Mouse (Mus musculus) neural tube, embryonic 12.5 days (tissue): ENCODE data around the gene Hdac10. TPM values are rescaled to one million over a fixed set of nuclear protein-coding genes. Genes with fewer than 3 reads are reported as not detected.

Source experiments
- ATAC-seq: fragments of 200-750 bp; cut with Nextera tagmentation; 2 replicates; pipeline ENCODE4 v1.8.0; 2017; ENCODE audit warnings: low read depth, mild to moderate bottlenecking, moderate TSS enrichment, moderate library complexity; ENCODE audit not compliant: low FRiP score
- H3K27ac ChIP-seq: fragments of 300-500 bp; sonication (generic); 2 replicates; pipeline ENCODE4 v1.5.1; 2016
- H3K27me3 ChIP-seq: fragments of 300-500 bp; sonication (generic); replicated peaks from 2 replicates; pipeline ENCODE4 v1.6.1; 2016; ENCODE audit warnings: mild to moderate bottlenecking
- H3K36me3 ChIP-seq: fragments of 300-500 bp; sonication (generic); 2 replicates; pipeline ENCODE4 v1.6.1; 2016; ENCODE audit warnings: mild to moderate bottlenecking
- H3K4me1 ChIP-seq: fragments of 300-500 bp; sonication (generic); 2 replicates; pipeline ENCODE4 v1.6.1; 2016
- H3K4me2 ChIP-seq: fragments of 300-500 bp; sonication (generic); replicated peaks from 2 replicates; pipeline ENCODE4 v1.6.1; 2016; ENCODE audit warnings: mild to moderate bottlenecking
- H3K4me3 ChIP-seq: fragments of 300-500 bp; sonication (generic); 2 replicates; pipeline ENCODE4 v1.5.1; 2016
- H3K9ac ChIP-seq: fragments of 300-500 bp; sonication (generic); 2 replicates; pipeline ENCODE4 v1.6.1; 2016; ENCODE audit warnings: mild to moderate bottlenecking
- H3K9me3 ChIP-seq: fragments of 300-500 bp; sonication (generic); 2 replicates; pipeline ENCODE4 v1.6.1; 2016; ENCODE audit warnings: mild to moderate bottlenecking
- WGBS: fragments of 180-500 bp; shearing (Covaris S2); methylation state at CpG from one replicate; pipeline ENCODE4 v1.1.7; 2016; 5-methylcytosine and 5-hydroxymethylcytosine counted together
- polyA plus RNA-seq: library from polyadenylated mRNA; unstranded; fragments of >200 nt; fragmentation: Nextera tagmentation; extraction: Ambion mirVana; gene quantifications from 2 replicates; pipeline ENCODE4 v1.2.1, GENCODE M21; 2016

Hdac10 gene
- polyA plus RNA-seq = 23.6 and 25.1 TPM in 2 replicates

- H3K4me1 ChIP-seq = peaks cover 19% of the 10 kb centered on the region
- peak; percentile 90 for ATAC-seq
- peaks cover 13% of the 10 kb centered on the region for H3K36me3 ChIP-seq
- H3K4me3 ChIP-seq = peak within 1 kb of the TSS; percentile 45
- 4% methylated on average over 36 of the region's 36 CpGs for WGBS
- peak within 1 kb of the TSS; percentile 78 for H3K4me2 ChIP-seq
- H3K9ac ChIP-seq = peak within 1 kb of the TSS; percentile 66
- no peaks in the 10 kb centered on the region for H3K27me3 ChIP-seq
- H3K9me3 ChIP-seq = no peaks in the 10 kb centered on the region
- H3K27ac ChIP-seq = peak within 1 kb of the TSS; percentile 57; the same call in 1 of the 2 replicates
Observed at GRCm38 (mm10) chr15:89128382-89129350, at the start of gene Hdac10. Gene Hdac10, minus strand, starts transcription at chr15:89128700.

- H3K27me3 ChIP-seq = 0 out of 2 replicates have a peak, but pooled peaks cover 6% of the 10 kb centered on the region
- no peak for ATAC-seq
- H3K36me3 ChIP-seq = no peaks in the 10 kb centered on the region
- H3K27ac ChIP-seq = no peak overlapping the region
- H3K9ac ChIP-seq = peak overlapping the region; percentile 96; the same call in 1 of the 2 replicates
- no peak overlapping the region for H3K4me3 ChIP-seq
- peaks cover 76% of the 10 kb centered on the region for H3K4me1 ChIP-seq
- peak overlapping the region; percentile 89 for H3K4me2 ChIP-seq
- 79% methylated on average over 3 of the region's 4 CpGs for WGBS
- no peaks in the 10 kb centered on the region for H3K9me3 ChIP-seq
Observed at GRCm38 (mm10) chr15:89177576-89178259, 49.2 kb upstream of the Hdac10 start.

GRCm38 (mm10) chr15:89177121-89177520 lies 48.6 kb upstream of the Hdac10 start:
- Histone ChIP-seq H3K27me3 (0 out of 2 replicates have a peak, but pooled peaks cover 6% of the 10 kb centered on the region), H3K27ac (no peak overlapping the region), H3K4me1 (peaks cover 77% of the 10 kb centered on the region), H3K4me3 (no peak overlapping the region), H3K36me3 (no peaks in the 10 kb centered on the region), H3K9ac (no peak overlapping the region; the same call in 1 of the 2 replicates), H3K9me3 (no peaks in the 10 kb centered on the region), H3K4me2 (peak overlapping the region; percentile 89)
- 7% methylated on average over 5 of the region's 5 CpGs for WGBS
- no peak for ATAC-seq

- Histone ChIP-seq H3K9me3 (no peaks in the 10 kb centered on the region), H3K4me2 (no peak overlapping the region), H3K4me3 (no peak overlapping the region), H3K27me3 (0 out of 2 replicates have a peak, but pooled peaks cover 6% of the 10 kb centered on the region), H3K27ac (no peak overlapping the region), H3K9ac (no peak overlapping the region), H3K4me1 (peaks cover 81% of the 10 kb centered on the region), H3K36me3 (0 out of 2 replicates have a peak, but pooled peaks cover 1% of the 10 kb centered on the region)
- no peak for ATAC-seq
- 87% methylated on average over 13 of the region's 13 CpGs for WGBS
Observed at GRCm38 (mm10) chr15:89175411-89176155, 47.1 kb upstream of the Hdac10 start.

- H3K9ac ChIP-seq = no peak overlapping the region
Observed at GRCm38 (mm10) chr15:89174889-89175339, 46.4 kb upstream of the Hdac10 start.

GRCm38 (mm10) chr15:89173906-89174214 lies 45.4 kb upstream of the Hdac10 start:
- peak; percentile 33; the same call in 1 of the 2 replicates for ATAC-seq

More at GRCm38 (mm10) chr15:89174889-89175339, 46.4 kb upstream of the Hdac10 start:
- no peak overlapping the region for H3K27ac ChIP-seq
- H3K36me3 ChIP-seq = peaks cover 7% of the 10 kb centered on the region; the same call in 1 of the 2 replicates
- H3K4me3 ChIP-seq = no peak overlapping the region
- H3K4me1 ChIP-seq = peaks cover 88% of the 10 kb centered on the region
- H3K9me3 ChIP-seq = no peaks in the 10 kb centered on the region
- peak overlapping the region; percentile 99 for H3K4me2 ChIP-seq
- WGBS = 64% methylated on average over 11 of the region's 11 CpGs
- no peak for ATAC-seq
- 0 out of 2 replicates have a peak, but pooled peaks cover 6% of the 10 kb centered on the region for H3K27me3 ChIP-seq

GRCm38 (mm10) chr15:89173024-89173905 lies 44.8 kb upstream of the Hdac10 start:
- WGBS = under 1% methylated on average over 65 of the region's 65 CpGs
- H3K4me2 ChIP-seq = peak overlapping the region; percentile 99
- H3K4me3 ChIP-seq = peak overlapping the region; percentile 49
- no peaks in the 10 kb centered on the region for H3K9me3 ChIP-seq
- H3K9ac ChIP-seq = peak overlapping the region; percentile 82
- H3K27ac ChIP-seq = peak overlapping the region; percentile 43; the same call in 1 of the 2 replicates
- peaks cover 16% of the 10 kb centered on the region for H3K36me3 ChIP-seq
- peaks cover 85% of the 10 kb centered on the region for H3K4me1 ChIP-seq
- H3K27me3 ChIP-seq = 0 out of 2 replicates have a peak, but pooled peaks cover 6% of the 10 kb centered on the region
- ATAC-seq = peak; percentile 51

More at GRCm38 (mm10) chr15:89173906-89174214, 45.4 kb upstream of the Hdac10 start:
- H3K27me3 ChIP-seq = 0 out of 2 replicates have a peak, but pooled peaks cover 6% of the 10 kb centered on the region
- H3K36me3 ChIP-seq = peaks cover 13% of the 10 kb centered on the region; the same call in 1 of the 2 replicates
- peak overlapping the region; percentile 49 for H3K4me3 ChIP-seq
- WGBS = 0% methylated on average over 15 of the region's 15 CpGs
- no peak overlapping the region for H3K27ac ChIP-seq
- peak overlapping the region; percentile 82; the same call in 1 of the 2 replicates for H3K9ac ChIP-seq
- H3K4me1 ChIP-seq = peaks cover 90% of the 10 kb centered on the region
- peak overlapping the region; percentile 99 for H3K4me2 ChIP-seq
- H3K9me3 ChIP-seq = no peaks in the 10 kb centered on the region

- H3K9ac ChIP-seq = peak overlapping the region; percentile 82
- WGBS = 34% methylated on average over 17 of the region's 17 CpGs
- H3K27ac ChIP-seq = peak overlapping the region; percentile 43; the same call in 1 of the 2 replicates
- no peaks in the 10 kb centered on the region for H3K9me3 ChIP-seq
- peak overlapping the region; percentile 49 for H3K4me3 ChIP-seq
- no peak for ATAC-seq
- 0 out of 2 replicates have a peak, but pooled peaks cover 6% of the 10 kb centered on the region for H3K27me3 ChIP-seq
- peaks cover 77% of the 10 kb centered on the region for H3K4me1 ChIP-seq
- H3K4me2 ChIP-seq = peak overlapping the region; percentile 99
- peaks cover 24% of the 10 kb centered on the region for H3K36me3 ChIP-seq
Observed at GRCm38 (mm10) chr15:89172276-89172935, 43.9 kb upstream of the Hdac10 start.

GRCm38 (mm10) chr15:89171526-89172051 lies 43.1 kb upstream of the Hdac10 start:
- H3K9me3 ChIP-seq = no peaks in the 10 kb centered on the region
- no peak overlapping the region for H3K27ac ChIP-seq
- peaks cover 69% of the 10 kb centered on the region for H3K4me1 ChIP-seq
- no peak overlapping the region for H3K4me3 ChIP-seq
- H3K27me3 ChIP-seq = 0 out of 2 replicates have a peak, but pooled peaks cover 6% of the 10 kb centered on the region
- no peak for ATAC-seq
- WGBS = 89% methylated on average over 5 of the region's 5 CpGs
- H3K36me3 ChIP-seq = peaks cover 32% of the 10 kb centered on the region
- H3K4me2 ChIP-seq = no peak overlapping the region; the same call in 1 of the 2 replicates
- H3K9ac ChIP-seq = no peak overlapping the region

GRCm38 (mm10) chr15:89170102-89170501 lies 41.6 kb upstream of the Hdac10 start:
- H3K9ac ChIP-seq = no peak overlapping the region
- H3K9me3 ChIP-seq = no peaks in the 10 kb centered on the region
- peak overlapping the region; percentile 37 for H3K4me2 ChIP-seq
- H3K4me1 ChIP-seq = peaks cover 60% of the 10 kb centered on the region
- H3K27me3 ChIP-seq = 0 out of 2 replicates have a peak, but pooled peaks cover 6% of the 10 kb centered on the region
- 76% methylated on average over 3 of the region's 3 CpGs for WGBS
- H3K36me3 ChIP-seq = peaks cover 47% of the 10 kb centered on the region
- H3K4me3 ChIP-seq = no peak overlapping the region
- ATAC-seq = no peak
- H3K27ac ChIP-seq = no peak overlapping the region
